Mouse (Mus musculus): ENCODE data around the gene Prickle2.
A peak's percentile ranks its signal among the peaks of the same experiment; 100 is the strongest.

Prickle2 gene

GRCm38 (mm10) chr6:92665530-92665989 lies 40.4 kb downstream of the Prickle2 start:
- peak; percentile 65 for DNase-seq

- DNase-seq: no peak
Observed at GRCm38 (mm10) chr6:92663885-92664284, 42.1 kb downstream of the Prickle2 start.

- no peak for DNase-seq
Observed at GRCm38 (mm10) chr6:92663433-92663832, 42.5 kb downstream of the Prickle2 start.

- no peak for DNase-seq
Observed at GRCm38 (mm10) chr6:92649063-92649462, 56.9 kb downstream of the Prickle2 start.

GRCm38 (mm10) chr6:92648571-92648970 lies 57.4 kb downstream of the Prickle2 start:
- no peak for DNase-seq

GRCm38 (mm10) chr6:92642929-92643328 lies 63.0 kb downstream of the Prickle2 start:
- DNase-seq: no peak

- no peak for DNase-seq
Observed at GRCm38 (mm10) chr6:92641956-92642355, 64.0 kb downstream of the Prickle2 start.

GRCm38 (mm10) chr6:92640896-92641295 lies 65.1 kb downstream of the Prickle2 start:
- DNase-seq: no peak

GRCm38 (mm10) chr6:92636431-92636830 lies 69.5 kb downstream of the Prickle2 start:
- DNase-seq: no peak

- DNase-seq: no peak
Observed at GRCm38 (mm10) chr6:92634876-92635468, 71.0 kb downstream of the Prickle2 start.

GRCm38 (mm10) chr6:92630991-92631390 lies 75.0 kb downstream of the Prickle2 start:
- DNase-seq: no peak

GRCm38 (mm10) chr6:92627711-92628110 lies 78.2 kb downstream of the Prickle2 start:
- no peak for DNase-seq

GRCm38 (mm10) chr6:92627048-92627617 lies 78.8 kb downstream of the Prickle2 start:
- no peak for DNase-seq

GRCm38 (mm10) chr6:92625923-92626322 lies 80.0 kb downstream of the Prickle2 start:
- DNase-seq: no peak

GRCm38 (mm10) chr6:92624306-92624705 lies 81.6 kb downstream of the Prickle2 start:
- DNase-seq: no peak

- no peak for DNase-seq
Observed at GRCm38 (mm10) chr6:92617183-92617582, 88.8 kb downstream of the Prickle2 start.

GRCm38 (mm10) chr6:92614771-92615170 lies 91.2 kb downstream of the Prickle2 start:
- no peak for DNase-seq

GRCm38 (mm10) chr6:92612151-92612769 lies 93.7 kb downstream of the Prickle2 start:
- no peak for DNase-seq

GRCm38 (mm10) chr6:92609682-92610235 lies 96.2 kb downstream of the Prickle2 start:
- no peak for DNase-seq

GRCm38 (mm10) chr6:92609078-92609477 lies 96.9 kb downstream of the Prickle2 start:
- DNase-seq: no peak

- no peak for DNase-seq
Observed at GRCm38 (mm10) chr6:92605156-92605555, 100.8 kb downstream of the Prickle2 start.

- no peak for DNase-seq
Observed at GRCm38 (mm10) chr6:92596340-92596739, 109.6 kb downstream of the Prickle2 start.

GRCm38 (mm10) chr6:92589381-92590065 lies 116.4 kb downstream of the Prickle2 start:
- no peak for DNase-seq

Measured in cerebellum, adult 9-10 months (tissue).